Mouse (Mus musculus) liver, postnatal 0 days (tissue): ENCODE data around the gene Cd22.

ENCODE experiments used
- CTCF ChIP-seq: sonication (generic); IDR thresholded peaks from 2 replicates; pipeline ENCODE4 v1.5.1; 2016; ENCODE audit warnings: antibody characterized with exemption, low read depth
- EP300 ChIP-seq: IDR thresholded peaks from 2 replicates; pipeline ENCODE4 v1.6.1; 2016; ENCODE audit warnings: antibody characterized with exemption, low read depth, mild to moderate bottlenecking

DNA sequence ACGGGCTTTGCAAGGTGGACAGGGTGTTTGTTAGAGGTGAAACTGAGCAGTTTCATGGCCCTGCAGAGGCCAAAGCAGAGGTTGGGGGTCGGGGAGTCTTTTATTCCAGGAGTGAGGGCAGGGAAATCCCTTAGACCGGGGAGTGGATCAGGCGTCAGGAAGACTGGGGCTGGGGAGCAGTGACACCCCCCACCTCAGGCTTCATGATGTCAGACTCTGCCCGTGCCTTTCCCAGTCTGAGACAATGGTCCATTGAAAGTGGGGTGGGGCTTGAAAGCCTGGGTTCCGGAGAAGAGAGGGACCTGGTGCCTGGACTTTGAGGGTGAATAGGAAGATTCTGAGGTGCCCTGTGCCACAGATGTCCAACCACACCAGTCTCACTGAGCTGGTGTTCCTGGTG is 36.6 kb upstream of the Cd22 start:
- TF ChIP-seq CTCF, result no peak
- no peak for TF ChIP-seq EP300
